Mouse (Mus musculus): ENCODE data around the gene 1700021F05Rik. TPM values are rescaled to one million over a fixed set of nuclear protein-coding genes. Genes with fewer than 3 reads are reported as not detected.

1700021F05Rik gene
- polyA plus RNA-seq, 1 experiment from 2014 or later: 65.9 TPM

DNA sequence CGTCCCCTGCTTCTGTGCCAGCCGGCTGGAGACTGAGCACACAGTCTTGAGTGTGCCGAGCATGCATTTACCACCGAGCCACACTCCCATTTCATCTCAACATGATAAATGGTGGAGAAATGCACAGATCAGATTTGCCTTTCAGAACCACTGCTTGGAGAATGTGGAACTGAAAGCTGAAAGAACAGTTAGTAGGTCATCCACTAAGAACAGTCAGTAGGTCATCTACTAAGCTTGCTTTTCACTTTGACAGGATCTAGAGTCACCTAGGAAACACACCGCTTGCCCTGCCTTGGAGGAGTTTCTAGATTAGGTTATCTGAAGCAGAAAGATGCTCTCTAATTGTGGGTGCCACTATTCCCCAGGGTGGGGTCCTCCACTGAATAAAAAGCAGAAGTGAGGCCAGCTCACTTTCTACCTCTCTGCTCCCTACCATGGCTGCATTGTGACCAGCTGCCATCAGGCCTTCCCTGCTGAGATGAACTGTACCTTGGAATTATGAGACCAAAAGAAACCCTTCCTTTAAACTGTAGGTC lies 16.9 kb upstream of the 1700021F05Rik start:
- Histone ChIP-seq H3K4me1 (replicated peaks; ENCODE audit: control insufficient read depth, insufficient read depth, low read length) (no peaks in the 10 kb centered on the region), H3K36me3 (ENCODE audit: control insufficient read depth, insufficient read depth, low read length) (no peaks in the 10 kb centered on the region), H3K9me3 (ENCODE audit: control insufficient read depth, low read length) (no peaks in the 10 kb centered on the region; the same call in 1 of the 2 replicates), H3K27me3 (replicated peaks; ENCODE audit: control insufficient read depth, insufficient read depth, low read length) (no peaks in the 10 kb centered on the region), H3K4me3 (ENCODE audit: low read depth, low read length) (no peak overlapping the region), H3K4me2 (ENCODE audit: low read length) (no peak overlapping the region), H3K9ac (ENCODE audit: low read length) (no peak overlapping the region), H3K27ac (ENCODE audit: low read depth) (no peak overlapping the region)
- ATAC-seq (replicated peaks; ENCODE audit: low FRiP score, low TSS enrichment, low read depth) (no peak), DNase-seq (ENCODE audit: low spot score) (no peak)
- WGBS: 86% methylated on average over 5 of the region's 5 CpGs

DNA sequence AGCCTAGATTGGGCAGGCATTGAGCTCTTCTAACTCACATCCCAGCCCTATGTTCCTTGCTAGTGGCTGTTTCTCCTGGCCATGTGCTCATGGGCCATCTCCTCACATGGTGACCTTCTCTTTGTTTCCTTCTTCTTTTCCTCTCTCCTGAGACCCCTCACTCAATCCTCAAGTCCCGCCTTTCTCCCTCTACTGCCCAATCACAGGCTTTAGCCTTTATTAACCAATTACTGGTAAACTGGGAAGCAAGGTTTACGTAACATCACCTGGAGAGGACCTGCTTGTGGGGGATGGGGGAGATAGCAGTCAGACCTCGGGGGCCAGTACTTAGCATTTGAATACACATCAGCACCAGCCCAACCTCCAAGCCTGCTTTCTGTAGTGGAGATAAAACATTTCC lies 10.6 kb upstream of the 1700021F05Rik start:
- Histone ChIP-seq H3K4me2 (ENCODE audit: low read length) (no peak overlapping the region), H3K36me3 (ENCODE audit: control insufficient read depth, insufficient read depth, low read length) (no peaks in the 10 kb centered on the region), H3K4me1 (replicated peaks; ENCODE audit: control insufficient read depth, insufficient read depth, low read length) (no peaks in the 10 kb centered on the region), H3K9me3 (ENCODE audit: control insufficient read depth, low read length) (no peaks in the 10 kb centered on the region; the same call in 1 of the 2 replicates), H3K9ac (ENCODE audit: low read length) (no peak overlapping the region), H3K27ac (ENCODE audit: low read depth) (no peak overlapping the region), H3K27me3 (replicated peaks; ENCODE audit: control insufficient read depth, insufficient read depth, low read length) (no peaks in the 10 kb centered on the region), H3K4me3 (ENCODE audit: low read depth, low read length) (no peak overlapping the region)
- WGBS: 27% methylated on average over 3 of the region's 3 CpGs
- ATAC-seq (replicated peaks; ENCODE audit: low FRiP score, low TSS enrichment, low read depth) (no peak), DNase-seq (ENCODE audit: low spot score) (no peak)

DNA sequence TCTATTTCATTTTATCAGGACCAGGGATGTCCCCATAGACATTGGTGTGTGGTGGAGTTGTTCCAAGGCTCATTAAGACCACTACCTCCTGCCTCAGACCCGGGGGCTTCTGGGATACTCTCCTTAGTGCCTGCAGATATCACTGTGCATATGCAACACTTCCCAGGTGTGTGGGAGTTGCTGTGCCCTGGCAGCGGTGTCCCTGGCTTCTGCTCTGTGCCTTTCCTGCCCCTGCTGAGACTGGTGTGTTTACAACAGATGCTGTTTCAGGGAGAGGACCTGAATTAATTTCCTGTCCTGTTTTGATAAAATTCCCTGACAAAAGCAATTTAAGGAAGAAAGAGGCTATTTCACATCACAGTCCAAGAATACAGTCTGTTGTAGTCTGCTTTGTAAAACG lies 10.1 kb upstream of the 1700021F05Rik start:
- WGBS: 29% methylated on average over 3 of the region's 3 CpGs
- no peaks in the 10 kb centered on the region for H3K36me3 ChIP-seq (ENCODE audit: control insufficient read depth, insufficient read depth, low read length)
- H3K9me3 ChIP-seq (ENCODE audit: control insufficient read depth, low read length): no peaks in the 10 kb centered on the region; the same call in 1 of the 2 replicates
- no peaks in the 10 kb centered on the region for H3K4me1 ChIP-seq (replicated peaks; ENCODE audit: control insufficient read depth, insufficient read depth, low read length)
- H3K9ac ChIP-seq (ENCODE audit: low read length): no peak overlapping the region
- no peak overlapping the region for H3K4me2 ChIP-seq (ENCODE audit: low read length)
- DNase-seq (ENCODE audit: low spot score): no peak
- no peaks in the 10 kb centered on the region for H3K27me3 ChIP-seq (replicated peaks; ENCODE audit: control insufficient read depth, insufficient read depth, low read length)
- H3K27ac ChIP-seq (ENCODE audit: low read depth): no peak overlapping the region
- no peak overlapping the region for H3K4me3 ChIP-seq (ENCODE audit: low read depth, low read length)
- no peak for ATAC-seq (replicated peaks; ENCODE audit: low FRiP score, low TSS enrichment, low read depth)

DNA sequence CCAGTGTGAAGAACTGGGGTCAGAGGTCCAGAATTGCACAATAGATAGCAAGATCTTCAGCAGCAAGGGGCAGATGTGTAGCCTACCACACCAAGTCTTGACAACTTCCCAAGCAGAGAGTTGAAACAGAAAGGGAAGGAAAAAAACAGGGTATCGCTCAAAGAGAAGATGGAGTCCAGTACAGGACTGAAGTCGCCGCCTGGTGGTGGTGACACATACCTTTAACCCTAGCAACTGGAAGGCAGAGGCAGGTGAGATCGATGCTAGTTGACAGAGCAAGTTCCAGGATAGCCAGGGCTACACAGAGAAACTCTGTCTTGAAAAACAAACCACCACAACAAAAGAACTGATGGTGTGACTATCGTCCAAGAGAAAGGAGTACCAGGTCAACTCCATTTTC lies 8.6 kb upstream of the 1700021F05Rik start:
- WGBS: 63% methylated on average over 5 of the region's 5 CpGs
- no peak overlapping the region for H3K4me2 ChIP-seq (ENCODE audit: low read length)
- no peak overlapping the region for H3K27ac ChIP-seq (ENCODE audit: low read depth)
- DNase-seq (ENCODE audit: low spot score) (no peak), ATAC-seq (replicated peaks; ENCODE audit: low FRiP score, low TSS enrichment, low read depth) (no peak)
- no peaks in the 10 kb centered on the region for H3K36me3 ChIP-seq (ENCODE audit: control insufficient read depth, insufficient read depth, low read length)
- H3K4me3 ChIP-seq (ENCODE audit: low read depth, low read length): no peak overlapping the region
- no peaks in the 10 kb centered on the region; the same call in 1 of the 2 replicates for H3K9me3 ChIP-seq (ENCODE audit: control insufficient read depth, low read length)
- H3K4me1 ChIP-seq (replicated peaks; ENCODE audit: control insufficient read depth, insufficient read depth, low read length): no peaks in the 10 kb centered on the region
- H3K9ac ChIP-seq (ENCODE audit: low read length): no peak overlapping the region
- no peaks in the 10 kb centered on the region for H3K27me3 ChIP-seq (replicated peaks; ENCODE audit: control insufficient read depth, insufficient read depth, low read length)

DNA sequence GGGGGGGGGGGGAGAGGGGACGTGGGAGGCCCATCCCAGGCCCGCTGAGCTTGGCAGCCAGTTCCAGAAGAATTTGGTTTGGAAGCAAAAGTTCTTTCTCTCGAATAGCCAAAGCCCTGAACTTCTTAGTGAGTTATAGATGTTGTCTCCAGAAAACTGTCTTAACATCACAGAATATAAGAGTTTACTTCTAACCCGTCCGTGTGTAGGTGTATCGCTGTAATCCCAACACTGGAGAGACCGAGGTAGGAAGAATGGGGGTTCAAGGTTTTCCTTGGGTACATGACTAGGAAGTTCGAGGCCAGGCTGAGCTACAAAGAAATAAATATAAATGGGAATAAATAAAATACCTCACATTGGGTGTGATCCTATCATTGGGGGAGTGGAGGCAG lies 355 bp upstream of the 1700021F05Rik start:
- H3K4me2 ChIP-seq (ENCODE audit: low read length): peak overlapping the region; percentile 42
- H3K4me3 ChIP-seq (ENCODE audit: low read depth, low read length): peak overlapping the region; percentile 71; the same call in 1 of the 2 replicates
- peaks cover 9% of the 10 kb centered on the region for H3K4me1 ChIP-seq (replicated peaks; ENCODE audit: control insufficient read depth, insufficient read depth, low read length)
- peak overlapping the region; percentile 4; the same call in 1 of the 2 replicates for H3K9ac ChIP-seq (ENCODE audit: low read length)
- H3K27me3 ChIP-seq (replicated peaks; ENCODE audit: control insufficient read depth, insufficient read depth, low read length): no peaks in the 10 kb centered on the region
- WGBS: 42% methylated on average over 8 of the region's 8 CpGs
- DNase-seq (ENCODE audit: low spot score) (no peak), ATAC-seq (replicated peaks; ENCODE audit: low FRiP score, low TSS enrichment, low read depth) (0 out of 2 replicates have a peak, but pooled peaks have one; percentile 6)
- no peaks in the 10 kb centered on the region for H3K9me3 ChIP-seq (ENCODE audit: control insufficient read depth, low read length)
- no peak overlapping the region for H3K27ac ChIP-seq (ENCODE audit: low read depth)
- 0 out of 2 replicates have a peak, but pooled peaks cover 4% of the 10 kb centered on the region for H3K36me3 ChIP-seq (ENCODE audit: control insufficient read depth, insufficient read depth, low read length)

DNA sequence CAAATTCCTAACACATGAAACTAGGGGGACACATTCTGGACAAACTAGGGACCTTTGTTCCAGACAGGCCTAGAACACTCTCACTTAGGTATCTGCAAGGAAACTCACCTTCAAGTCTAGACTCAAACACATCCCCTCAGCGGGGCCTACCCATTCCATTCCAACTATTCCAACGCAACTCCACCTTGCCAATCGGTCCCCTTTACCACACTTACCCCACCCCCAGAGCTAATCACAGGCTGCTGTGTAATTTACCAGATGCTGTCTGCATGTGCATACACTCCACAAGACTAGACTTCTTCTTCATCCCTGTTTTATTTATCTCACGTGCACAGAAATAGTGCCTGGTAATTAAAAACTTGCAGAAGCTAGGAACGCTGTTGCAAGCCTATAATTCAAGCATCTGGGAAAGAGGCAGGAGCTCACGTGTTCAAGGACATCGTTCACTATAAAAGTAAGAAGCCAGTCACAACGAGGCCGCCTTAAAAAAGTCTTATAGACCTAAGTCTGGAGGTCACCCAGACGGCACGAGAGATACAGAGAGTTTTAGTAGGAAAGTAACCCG lies 966 bp downstream of the 1700021F05Rik start:
- Histone ChIP-seq H3K9ac (ENCODE audit: low read length) (peak overlapping the region; percentile 88), H3K4me3 (ENCODE audit: low read depth, low read length) (peak overlapping the region; percentile 71), H3K36me3 (ENCODE audit: control insufficient read depth, insufficient read depth, low read length) (peaks cover 14% of the 10 kb centered on the region; the same call in 1 of the 2 replicates), H3K9me3 (ENCODE audit: control insufficient read depth, low read length) (no peaks in the 10 kb centered on the region), H3K4me2 (ENCODE audit: low read length) (peak overlapping the region; percentile 75), H3K27ac (ENCODE audit: low read depth) (peak overlapping the region; percentile 24; the same call in 1 of the 2 replicates), H3K4me1 (replicated peaks; ENCODE audit: control insufficient read depth, insufficient read depth, low read length) (peaks cover 9% of the 10 kb centered on the region), H3K27me3 (replicated peaks; ENCODE audit: control insufficient read depth, insufficient read depth, low read length) (no peaks in the 10 kb centered on the region)
- 19% methylated on average over 12 of the region's 12 CpGs for WGBS
- ATAC-seq (replicated peaks; ENCODE audit: low FRiP score, low TSS enrichment, low read depth): no peak
- DNase-seq (ENCODE audit: low spot score): no peak

DNA sequence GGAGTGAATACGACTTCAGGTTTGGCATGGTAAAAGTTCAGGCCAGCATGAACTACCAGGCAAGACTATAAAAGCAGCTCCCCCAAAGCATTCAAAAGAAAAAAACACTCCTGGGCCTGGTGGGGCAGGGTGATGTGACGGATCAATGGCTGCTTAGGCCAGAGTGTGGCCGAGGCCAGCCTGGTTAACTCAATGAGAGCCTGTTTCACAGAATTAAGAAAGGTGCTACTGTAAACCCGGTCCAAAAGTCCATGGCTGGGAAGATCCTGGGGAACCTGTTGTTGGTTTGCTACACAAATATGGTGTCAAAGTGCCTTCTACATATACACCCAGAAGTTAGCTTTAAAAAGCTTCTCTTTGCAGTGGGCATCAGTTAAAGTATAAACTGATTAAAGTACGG lies 2.0 kb downstream of the 1700021F05Rik start:
- H3K9ac ChIP-seq (ENCODE audit: low read length): no peak overlapping the region
- H3K9me3 ChIP-seq (ENCODE audit: control insufficient read depth, low read length): no peaks in the 10 kb centered on the region
- H3K36me3 ChIP-seq (ENCODE audit: control insufficient read depth, insufficient read depth, low read length): peaks cover 14% of the 10 kb centered on the region; the same call in 1 of the 2 replicates
- no peak overlapping the region for H3K27ac ChIP-seq (ENCODE audit: low read depth)
- DNase-seq (ENCODE audit: low spot score): no peak
- H3K4me2 ChIP-seq (ENCODE audit: low read length): no peak overlapping the region
- no peak for ATAC-seq (replicated peaks; ENCODE audit: low FRiP score, low TSS enrichment, low read depth)
- peaks cover 9% of the 10 kb centered on the region for H3K4me1 ChIP-seq (replicated peaks; ENCODE audit: control insufficient read depth, insufficient read depth, low read length)
- no peaks in the 10 kb centered on the region for H3K27me3 ChIP-seq (replicated peaks; ENCODE audit: control insufficient read depth, insufficient read depth, low read length)
- 90% methylated on average over 5 of the region's 5 CpGs for WGBS
- H3K4me3 ChIP-seq (ENCODE audit: low read depth, low read length): no peak overlapping the region

DNA sequence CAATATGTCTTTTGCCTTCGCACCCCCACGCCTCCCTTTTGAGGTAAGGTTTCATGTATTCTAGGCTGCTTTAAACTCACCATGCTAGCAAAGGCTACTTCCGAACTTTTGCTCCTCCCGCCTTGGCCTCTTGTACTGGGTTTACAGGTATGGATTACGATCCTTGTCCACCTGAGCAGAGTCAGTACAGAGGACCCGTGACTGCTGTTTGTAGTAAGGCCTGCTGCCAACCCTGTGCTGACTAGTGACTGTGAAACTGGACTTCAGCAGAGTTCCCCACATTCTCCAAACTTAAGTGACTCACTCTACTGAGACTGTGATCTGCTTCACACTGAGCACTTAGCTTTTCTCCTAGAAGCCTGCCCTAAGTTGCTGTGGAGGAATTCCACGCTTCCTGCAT lies 3.1 kb downstream of the 1700021F05Rik start:
- H3K27me3 ChIP-seq (replicated peaks; ENCODE audit: control insufficient read depth, insufficient read depth, low read length): no peaks in the 10 kb centered on the region
- no peak overlapping the region for H3K4me3 ChIP-seq (ENCODE audit: low read depth, low read length)
- H3K36me3 ChIP-seq (ENCODE audit: control insufficient read depth, insufficient read depth, low read length): peaks cover 23% of the 10 kb centered on the region
- no peak overlapping the region for H3K27ac ChIP-seq (ENCODE audit: low read depth)
- no peak overlapping the region for H3K9ac ChIP-seq (ENCODE audit: low read length)
- WGBS: 91% methylated on average over 7 of the region's 7 CpGs
- H3K4me2 ChIP-seq (ENCODE audit: low read length): no peak overlapping the region
- no peaks in the 10 kb centered on the region for H3K9me3 ChIP-seq (ENCODE audit: control insufficient read depth, low read length)
- no peak for ATAC-seq (replicated peaks; ENCODE audit: low FRiP score, low TSS enrichment, low read depth)
- peaks cover 9% of the 10 kb centered on the region for H3K4me1 ChIP-seq (replicated peaks; ENCODE audit: control insufficient read depth, insufficient read depth, low read length)
- DNase-seq (ENCODE audit: low spot score): no peak

DNA sequence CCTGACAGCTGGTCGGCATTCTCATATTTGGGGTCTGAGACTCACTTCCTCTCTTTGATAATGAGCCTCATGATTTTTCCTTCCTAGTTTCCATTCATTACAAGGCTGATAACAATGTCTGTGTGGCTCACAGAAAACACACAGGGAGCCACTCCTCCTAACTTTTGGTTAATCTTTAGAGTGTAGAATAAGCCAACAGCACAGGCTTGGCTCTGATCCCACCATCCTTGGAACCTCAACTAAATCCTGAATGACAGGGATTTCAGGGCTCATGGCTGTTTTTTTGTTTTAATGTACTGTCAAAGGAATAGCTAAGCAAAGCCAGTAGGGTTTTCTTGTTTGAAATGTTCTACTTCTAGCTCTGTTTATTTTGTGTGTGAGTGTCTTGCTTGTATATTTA lies 6.4 kb downstream of the 1700021F05Rik start:
- peaks cover 51% of the 10 kb centered on the region for H3K36me3 ChIP-seq (ENCODE audit: control insufficient read depth, insufficient read depth, low read length)
- H3K4me2 ChIP-seq (ENCODE audit: low read length): no peak overlapping the region
- H3K27ac ChIP-seq (ENCODE audit: low read depth): no peak overlapping the region
- H3K4me3 ChIP-seq (ENCODE audit: low read depth, low read length): no peak overlapping the region
- no peak for ATAC-seq (replicated peaks; ENCODE audit: low FRiP score, low TSS enrichment, low read depth)
- no peaks in the 10 kb centered on the region for H3K9me3 ChIP-seq (ENCODE audit: control insufficient read depth, low read length)
- no peak for DNase-seq (ENCODE audit: low spot score)
- 69% methylated on average over 1 of the region's 1 CpGs for WGBS
- H3K4me1 ChIP-seq (replicated peaks; ENCODE audit: control insufficient read depth, insufficient read depth, low read length): peaks cover 1% of the 10 kb centered on the region
- no peak overlapping the region for H3K9ac ChIP-seq (ENCODE audit: low read length)
- no peaks in the 10 kb centered on the region for H3K27me3 ChIP-seq (replicated peaks; ENCODE audit: control insufficient read depth, insufficient read depth, low read length)

Measured in intestine, embryonic 14.5 days (tissue).